Mouse (Mus musculus) layer of hippocampus, adult 18-20 months (tissue): ENCODE data around the gene Kcnh8. TPM values are rescaled to one million over a fixed set of nuclear protein-coding genes. Genes with fewer than 3 reads are reported as not detected.

Experiments used
- DNase-seq, 2 experiments: peaks; one replicate each; pipeline ENCODE4 v3.0.0; 2022; ENCODE audit warnings: low spot score in 2 of 2
- long read RNA-seq: library from polyadenylated mRNA; stranded (forward); transcript quantifications from one replicate; pipeline ENCODE4 v2.0.0, GENCODE M21; 2021
- total RNA-seq, 2 experiments: library from RNA; stranded (reverse); gene quantifications; 2 replicates each; pipeline ENCODE4 v1.2.3; 2021

Kcnh8 gene
- total RNA-seq, result under 1 TPM; 0.58 to 0.69 TPM
- long read RNA-seq, result 0 reads

GRCm38 (mm10) chr17:52602093-52602780 is at the start of gene Kcnh8:
Gene Kcnh8 (plus strand): TSS chr17:52602709.
- DNase-seq, result no peak

- peak; percentile 49 to 80 for DNase-seq
These were observed 42.4 kb upstream of the Kcnh8 start for GRCm38 (mm10) chr17:52559961-52560720.

GRCm38 (mm10) chr17:52565467-52566155 is 36.9 kb upstream of the Kcnh8 start:
- DNase-seq, result no peak

- DNase-seq, result no peak
These were observed 32.8 kb upstream of the Kcnh8 start for GRCm38 (mm10) chr17:52569584-52570270.

- no peak for DNase-seq
These were observed 30.3 kb upstream of the Kcnh8 start for GRCm38 (mm10) chr17:52572229-52572628.

GRCm38 (mm10) chr17:52591503-52592194 is 10.9 kb upstream of the Kcnh8 start:
- DNase-seq, result no peak

- DNase-seq, result no peak
These were observed 3.4 kb upstream of the Kcnh8 start for GRCm38 (mm10) chr17:52599141-52599540.

- peak; percentile 34 to 64 for DNase-seq
These were observed 1.6 kb upstream of the Kcnh8 start for GRCm38 (mm10) chr17:52600882-52601371.

- no peak for DNase-seq
These were observed 267 bp downstream of the Kcnh8 start for GRCm38 (mm10) chr17:52602781-52603170.

- DNase-seq, result no peak
These were observed 902 bp downstream of the Kcnh8 start for GRCm38 (mm10) chr17:52603411-52603810.

- no peak for DNase-seq
These were observed 8.9 kb downstream of the Kcnh8 start for GRCm38 (mm10) chr17:52611382-52611781.

GRCm38 (mm10) chr17:52649186-52649585 is 46.7 kb downstream of the Kcnh8 start:
- no peak for DNase-seq

- DNase-seq, result no peak
These were observed 89.5 kb downstream of the Kcnh8 start for GRCm38 (mm10) chr17:52691988-52692387.

GRCm38 (mm10) chr17:52701944-52702343 is 99.4 kb downstream of the Kcnh8 start:
- no peak for DNase-seq

- DNase-seq, result no peak
These were observed 109.8 kb downstream of the Kcnh8 start for GRCm38 (mm10) chr17:52712319-52712718.

- no peak for DNase-seq
These were observed 119.7 kb downstream of the Kcnh8 start for GRCm38 (mm10) chr17:52722214-52722613.

GRCm38 (mm10) chr17:52728806-52729205 is 126.3 kb downstream of the Kcnh8 start:
- DNase-seq, result no peak

- no peak for DNase-seq
These were observed 135.9 kb downstream of the Kcnh8 start for GRCm38 (mm10) chr17:52738436-52738835.

- DNase-seq, result no peak
These were observed 185.6 kb downstream of the Kcnh8 start for GRCm38 (mm10) chr17:52788151-52788550.

- no peak for DNase-seq
These were observed 202.0 kb downstream of the Kcnh8 start for GRCm38 (mm10) chr17:52804463-52804862.

- DNase-seq, result no peak
These were observed 208.3 kb downstream of the Kcnh8 start for GRCm38 (mm10) chr17:52810773-52811172.
